Mouse (Mus musculus) ES-Bruce4 (cell line): ENCODE results near the gene Large2. TPM values are rescaled to one million over a fixed set of nuclear protein-coding genes. Genes with fewer than 3 reads are reported as not detected.

ENCODE experiments used
- H3K27ac ChIP-seq: 2 replicates; pipeline ENCODE4 v1.5.1; 2012; ENCODE audit warnings: low read length, inconsistent platforms; ENCODE audit not compliant: insufficient read depth
- H3K27me3 ChIP-seq: 2 replicates; pipeline ENCODE4 v1.6.1; 2012; ENCODE audit warnings: mild to moderate bottlenecking, low read length, inconsistent platforms; ENCODE audit not compliant: control insufficient read depth, poor library complexity, insufficient read depth, severe bottlenecking
- H3K36me3 ChIP-seq: 2 replicates; pipeline ENCODE4 v1.6.1; 2012; ENCODE audit warnings: inconsistent platforms, mild to moderate bottlenecking, low read length, moderate library complexity; ENCODE audit not compliant: control insufficient read depth, poor library complexity, insufficient read depth, severe bottlenecking
- H3K4me1 ChIP-seq: one replicate; pipeline ENCODE4 v1.8.1; 2011; ENCODE audit warnings: low read length; ENCODE audit not compliant: control insufficient read depth, insufficient read depth
- H3K4me3 ChIP-seq: 2 replicates; pipeline ENCODE4 v1.5.1; 2011; ENCODE audit warnings: low read depth, mild to moderate bottlenecking, low read length
- H3K9ac ChIP-seq: 2 replicates; pipeline ENCODE4 v1.6.1; 2012; ENCODE audit warnings: low read depth, mild to moderate bottlenecking, inconsistent platforms; ENCODE audit not compliant: poor library complexity, severe bottlenecking
- H3K9me3 ChIP-seq: replicated peaks from 2 replicates; pipeline ENCODE4 v1.6.1; 2012; ENCODE audit warnings: mild to moderate bottlenecking, low read length, inconsistent platforms; ENCODE audit not compliant: control insufficient read depth, poor library complexity, insufficient read depth, severe bottlenecking
- CTCF ChIP-seq: IDR thresholded peaks from one replicate; pipeline ENCODE4 v1.8.1; 2011; ENCODE audit warnings: low read depth, low read length
- EP300 ChIP-seq: IDR thresholded peaks from 2 replicates; pipeline ENCODE4 v1.6.1; 2011; ENCODE audit warnings: low read depth, low read length; ENCODE audit not compliant: insufficient read depth
- POLR2A ChIP-seq: IDR thresholded peaks from one replicate; pipeline ENCODE4 v1.8.1; 2011; ENCODE audit warnings: low read length; ENCODE audit not compliant: insufficient read depth
- polyA plus RNA-seq: library from polyadenylated mRNA; stranded (reverse); fragments of >200 nt; gene quantifications from 2 replicates; pipeline ENCODE4 v1.2.4, GENCODE M21; 2011; ENCODE audit warnings: low read depth; ENCODE audit not compliant: missing spikeins, insufficient read depth, insufficient read length

The Large2 gene
- polyA plus RNA-seq, 1 experiment = 31.4 TPM

- Histone ChIP-seq H3K4me1 (no peaks in the 10 kb centered on the region), H3K9ac (no peak overlapping the region), H3K27ac (no peak overlapping the region), H3K4me3 (no peak overlapping the region), H3K27me3 (no peaks in the 10 kb centered on the region), H3K36me3 (peaks cover 8% of the 10 kb centered on the region; the same call in 1 of the 2 replicates), H3K9me3 (no peaks in the 10 kb centered on the region)
- TF ChIP-seq EP300 (no peak), POLR2A (no peak), CTCF (no peak)
These were observed 37.0 kb upstream of the Large2 start for GRCm38 (mm10) chr2:92411705-92412104.

- Histone ChIP-seq H3K9ac (no peak overlapping the region), H3K9me3 (no peaks in the 10 kb centered on the region), H3K27me3 (no peaks in the 10 kb centered on the region), H3K4me1 (no peaks in the 10 kb centered on the region), H3K27ac (no peak overlapping the region), H3K36me3 (peaks cover 8% of the 10 kb centered on the region; the same call in 1 of the 2 replicates), H3K4me3 (no peak overlapping the region)
- TF ChIP-seq POLR2A (no peak), CTCF (no peak), EP300 (no peak)
These were observed 33.8 kb upstream of the Large2 start for GRCm38 (mm10) chr2:92408309-92409045.

GRCm38 (mm10) chr2:92405687-92406086 lies 31.0 kb upstream of the Large2 start:
- H3K27ac ChIP-seq = no peak overlapping the region
- no peak overlapping the region for H3K9ac ChIP-seq
- no peaks in the 10 kb centered on the region for H3K9me3 ChIP-seq
- H3K4me3 ChIP-seq = no peak overlapping the region
- no peaks in the 10 kb centered on the region for H3K27me3 ChIP-seq
- H3K36me3 ChIP-seq = peaks cover 6% of the 10 kb centered on the region; the same call in 1 of the 2 replicates
- peaks cover 2% of the 10 kb centered on the region for H3K4me1 ChIP-seq
- TF ChIP-seq EP300 = no peak
- TF ChIP-seq POLR2A = no peak
- no peak for TF ChIP-seq CTCF

- no peak for TF ChIP-seq CTCF
- no peak for TF ChIP-seq POLR2A
- TF ChIP-seq EP300 = no peak
- H3K27ac ChIP-seq = no peak overlapping the region
- no peak overlapping the region for H3K4me3 ChIP-seq
- H3K4me1 ChIP-seq = peaks cover 2% of the 10 kb centered on the region
- no peaks in the 10 kb centered on the region for H3K9me3 ChIP-seq
- H3K27me3 ChIP-seq = no peaks in the 10 kb centered on the region
- H3K36me3 ChIP-seq = peaks cover 6% of the 10 kb centered on the region; the same call in 1 of the 2 replicates
- H3K9ac ChIP-seq = no peak overlapping the region
These were observed 30.1 kb upstream of the Large2 start for GRCm38 (mm10) chr2:92404737-92405136.

- Histone ChIP-seq H3K9me3 (no peaks in the 10 kb centered on the region), H3K27ac (no peak overlapping the region), H3K4me3 (no peak overlapping the region), H3K4me1 (peaks cover 2% of the 10 kb centered on the region), H3K36me3 (0 out of 2 replicates have a peak, but pooled peaks cover 3% of the 10 kb centered on the region), H3K27me3 (no peaks in the 10 kb centered on the region), H3K9ac (no peak overlapping the region)
- TF ChIP-seq POLR2A (no peak), EP300 (no peak), CTCF (no peak)
These were observed 29.2 kb upstream of the Large2 start for GRCm38 (mm10) chr2:92403776-92404319.

- Histone ChIP-seq H3K9ac (no peak overlapping the region), H3K27ac (no peak overlapping the region), H3K27me3 (no peaks in the 10 kb centered on the region), H3K4me3 (no peak overlapping the region), H3K36me3 (no peaks in the 10 kb centered on the region), H3K9me3 (no peaks in the 10 kb centered on the region), H3K4me1 (peaks cover 2% of the 10 kb centered on the region)
- TF ChIP-seq EP300 (no peak), POLR2A (no peak), CTCF (no peak)
These were observed 28.1 kb upstream of the Large2 start for GRCm38 (mm10) chr2:92402591-92403326.
